Mouse (Mus musculus) liver, postnatal 0 days (tissue): Measurements from ENCODE around the gene Scd4.

Experiments
- CTCF ChIP-seq: sonication (generic); IDR thresholded peaks from 2 replicates; pipeline ENCODE4 v1.5.1; 2016; ENCODE audit warnings: antibody characterized with exemption, low read depth
- EP300 ChIP-seq: IDR thresholded peaks from 2 replicates; pipeline ENCODE4 v1.6.1; 2016; ENCODE audit warnings: antibody characterized with exemption, low read depth, mild to moderate bottlenecking

DNA sequence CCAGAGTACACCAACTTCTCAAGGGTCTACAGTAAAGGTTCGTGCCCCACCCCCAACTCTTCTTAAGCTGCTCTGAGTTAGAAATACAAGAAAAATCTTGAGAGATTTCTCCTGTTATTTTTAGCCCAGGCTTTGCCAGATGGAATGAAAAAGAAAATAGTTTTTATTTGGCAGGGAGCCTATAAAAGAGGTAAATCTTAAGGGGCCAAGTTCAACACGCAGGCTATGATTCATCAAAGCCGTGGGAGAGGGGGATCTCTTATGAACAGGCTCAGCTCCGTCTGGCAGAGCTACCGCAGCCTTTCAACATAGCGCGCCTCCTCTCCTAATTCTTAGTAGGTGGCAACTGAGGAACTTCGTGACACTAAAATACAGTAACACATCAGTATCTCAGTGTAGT lies 29.4 kb upstream of the Scd4 start:
- TF ChIP-seq CTCF (no peak), EP300 (no peak)
